Mouse (Mus musculus) ovary, postnatal 14 days (tissue): ENCODE measurements around the gene Pdzd2.
"Not testable (repeated sequence)": the region's sequence is repeated elsewhere in the genome, so short reads cannot be mapped to it uniquely, and the experiment has no call there.

ENCODE experiments used
- DNase-seq: peaks from one replicate; pipeline ENCODE4 v3.0.0; 2022; ENCODE audit warnings: low spot score

Pdzd2 gene

GRCm38 (mm10) chr15:12375641-12376311 is 363.9 kb downstream of the Pdzd2 start:
- peak; percentile 68 for DNase-seq

GRCm38 (mm10) chr15:12374916-12375315 is 364.8 kb downstream of the Pdzd2 start:
- no peak for DNase-seq

GRCm38 (mm10) chr15:12373918-12374317 is 365.8 kb downstream of the Pdzd2 start:
- no peak for DNase-seq

GRCm38 (mm10) chr15:12373496-12373895 is 366.2 kb downstream of the Pdzd2 start:
- no peak for DNase-seq

DNA sequence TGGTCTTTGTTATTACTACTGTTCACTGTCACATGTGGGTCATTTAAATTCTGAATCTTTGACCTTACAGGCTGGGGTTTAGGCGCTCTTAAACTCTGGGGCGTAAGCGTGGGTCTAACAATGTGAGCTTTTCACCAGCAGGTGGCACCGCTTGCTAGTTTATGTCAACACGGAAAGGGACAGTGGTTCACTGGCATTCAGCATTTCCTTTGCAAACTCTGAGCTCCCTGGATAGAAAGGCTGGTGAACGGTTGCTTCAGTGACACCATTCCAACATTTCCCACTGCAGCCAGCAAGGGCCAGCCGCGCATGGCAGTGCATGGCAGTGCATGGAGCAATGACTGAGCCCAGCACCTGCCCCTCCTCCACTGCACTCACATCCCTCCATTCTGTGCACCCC is 368.5 kb downstream of the Pdzd2 start:
- DNase-seq, result peak; percentile 63

GRCm38 (mm10) chr15:12370096-12370495 is 369.6 kb downstream of the Pdzd2 start:
- DNase-seq, result no peak

- no peak for DNase-seq
Observed at GRCm38 (mm10) chr15:12368850-12369249, 370.9 kb downstream of the Pdzd2 start.

- no peak for DNase-seq
Observed at GRCm38 (mm10) chr15:12368357-12368756, 371.4 kb downstream of the Pdzd2 start.

DNA sequence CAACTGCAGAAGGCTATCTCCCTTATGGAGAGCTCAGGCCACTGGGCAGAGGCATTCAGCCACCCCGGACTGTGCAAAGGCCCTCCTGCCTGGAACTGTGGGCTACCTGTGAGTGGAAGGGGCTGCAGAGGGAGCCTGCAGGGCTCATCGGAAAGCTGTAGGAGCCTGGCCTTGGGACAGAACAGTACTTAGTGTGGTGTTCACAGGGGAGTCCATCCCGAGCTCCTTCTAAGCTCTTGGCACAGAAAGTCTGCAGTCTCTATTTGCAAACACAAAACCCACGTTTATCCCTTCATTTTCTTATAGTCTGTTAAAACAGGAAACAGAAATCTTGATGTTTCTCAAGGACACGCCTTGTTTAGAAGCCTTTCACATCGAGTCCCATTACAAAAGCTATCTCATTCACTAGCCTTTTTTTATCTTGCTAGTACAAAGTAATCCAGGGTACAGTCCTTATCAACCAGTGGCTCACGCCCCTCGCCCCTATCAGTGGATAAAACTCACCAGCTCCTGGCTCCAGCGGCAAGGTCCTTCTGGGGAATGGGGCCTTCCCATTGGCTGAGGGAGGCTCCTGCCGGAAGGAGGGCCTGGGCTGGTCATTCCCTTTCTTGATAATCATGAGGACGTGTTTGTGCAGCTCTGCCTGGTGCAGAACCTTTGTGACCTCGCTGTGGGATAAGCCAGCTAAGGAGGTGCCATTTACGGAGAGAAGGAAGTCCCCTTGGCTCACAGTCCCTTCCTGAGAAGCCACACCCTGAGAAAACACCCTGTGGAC is 372.2 kb downstream of the Pdzd2 start:
- no peak for DNase-seq

- not testable (repeated sequence) for DNase-seq
Observed at GRCm38 (mm10) chr15:12366580-12367305, 373.0 kb downstream of the Pdzd2 start.

GRCm38 (mm10) chr15:12366072-12366469 is 373.7 kb downstream of the Pdzd2 start:
- no peak for DNase-seq

GRCm38 (mm10) chr15:12365416-12366071 is 374.2 kb downstream of the Pdzd2 start:
- no peak for DNase-seq

DNA sequence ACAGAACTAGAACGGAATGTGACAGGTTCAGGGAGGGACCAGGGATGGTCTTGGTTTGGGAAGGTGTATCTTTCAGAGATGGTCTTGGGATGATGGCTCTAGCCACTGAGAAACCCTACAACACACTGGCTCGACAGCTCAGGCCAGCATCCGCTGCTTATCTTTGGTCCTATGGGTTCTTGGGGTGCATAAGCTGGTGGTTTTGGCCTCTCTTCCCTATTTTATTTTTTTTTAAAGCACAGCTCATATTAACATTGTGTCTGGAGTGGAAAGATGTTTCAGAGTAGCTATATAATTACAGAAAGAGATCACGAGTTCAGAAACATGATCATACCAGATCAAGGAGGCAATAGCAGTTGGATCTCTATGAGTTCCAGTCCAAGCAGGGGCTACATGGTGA is 375.6 kb downstream of the Pdzd2 start:
- no peak for DNase-seq

DNA sequence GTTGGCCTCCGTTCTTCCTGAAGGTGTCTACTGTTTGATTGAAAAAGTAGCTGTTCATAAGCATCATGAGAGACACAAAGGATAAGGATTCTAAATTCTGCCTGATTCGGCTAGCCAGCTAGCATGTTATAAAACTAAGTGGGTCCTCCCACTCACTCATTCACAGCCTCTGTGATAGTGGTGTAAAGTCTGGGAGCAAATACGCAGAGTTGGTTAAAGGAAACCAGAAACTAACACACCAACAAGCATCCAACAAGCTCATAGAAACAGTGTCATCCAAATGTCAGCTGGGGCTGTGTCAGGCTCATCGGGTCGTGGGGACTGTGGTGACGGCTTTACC is 377.1 kb downstream of the Pdzd2 start:
- no peak for DNase-seq

GRCm38 (mm10) chr15:12362001-12362700 is 377.6 kb downstream of the Pdzd2 start:
- no peak for DNase-seq

DNA sequence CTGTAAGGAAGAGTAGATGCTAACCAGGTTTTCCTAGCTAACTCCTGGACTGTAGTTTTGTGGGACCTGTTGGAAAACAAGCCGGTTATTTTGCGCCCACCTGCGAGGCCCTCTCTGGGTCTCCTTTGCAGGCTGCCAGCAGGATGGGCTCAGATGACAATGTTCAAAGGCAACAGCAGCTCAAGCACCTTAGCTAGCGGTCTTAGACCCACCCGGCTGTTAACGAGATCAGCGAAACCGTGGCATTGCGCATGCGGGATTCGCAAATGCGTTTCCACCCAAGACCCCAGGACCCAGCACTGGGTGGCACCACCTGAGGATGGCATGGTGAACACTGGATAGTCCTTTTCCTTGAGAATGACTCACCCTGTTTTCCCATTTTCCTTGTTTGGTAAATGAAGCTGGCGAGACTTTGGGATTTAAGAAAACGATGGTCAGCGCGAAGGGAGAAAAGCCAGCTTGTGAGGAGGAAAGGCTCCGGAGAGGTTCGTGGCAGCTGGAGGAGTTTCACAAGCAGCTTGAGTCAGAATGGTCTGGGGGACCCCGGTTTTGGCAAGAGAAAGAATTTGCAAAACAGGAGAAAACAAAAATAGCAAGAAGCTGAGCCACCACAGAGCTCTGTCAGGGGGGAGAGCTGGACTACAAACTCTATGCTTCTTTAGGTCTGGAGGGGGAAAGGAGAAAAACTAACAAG is 379.1 kb downstream of the Pdzd2 start:
- no peak for DNase-seq

DNA sequence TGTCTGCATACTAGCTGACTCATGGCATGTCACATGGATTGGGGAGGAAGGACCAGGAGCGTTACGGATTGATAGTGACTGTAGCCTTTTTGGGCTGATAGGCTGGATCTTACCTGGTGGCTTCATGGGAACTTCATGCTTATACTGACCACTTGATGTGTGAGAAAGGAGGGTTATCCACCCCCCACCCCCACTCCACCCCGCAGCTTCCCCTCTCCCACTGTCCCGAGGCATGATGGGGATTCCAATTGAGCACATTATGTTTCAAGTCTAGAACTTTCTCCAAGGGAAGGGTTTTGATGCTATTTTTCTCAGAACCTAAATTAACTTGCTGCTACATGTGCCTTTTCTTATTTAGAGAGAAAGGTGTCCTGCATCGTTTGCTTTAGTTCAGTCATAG is 381.3 kb downstream of the Pdzd2 start:
- DNase-seq, result no peak

GRCm38 (mm10) chr15:12357459-12357858 is 382.3 kb downstream of the Pdzd2 start:
- no peak for DNase-seq

- DNase-seq, result no peak
Observed at GRCm38 (mm10) chr15:12355907-12356306, 383.8 kb downstream of the Pdzd2 start.

GRCm38 (mm10) chr15:12355261-12355660 is 384.5 kb downstream of the Pdzd2 start:
- DNase-seq, result no peak

GRCm38 (mm10) chr15:12354281-12354810 is 385.4 kb downstream of the Pdzd2 start:
- DNase-seq, result no peak
